28 mouse cellular contexts compared by ENCODE assay signal in the genomic region with DNA sequence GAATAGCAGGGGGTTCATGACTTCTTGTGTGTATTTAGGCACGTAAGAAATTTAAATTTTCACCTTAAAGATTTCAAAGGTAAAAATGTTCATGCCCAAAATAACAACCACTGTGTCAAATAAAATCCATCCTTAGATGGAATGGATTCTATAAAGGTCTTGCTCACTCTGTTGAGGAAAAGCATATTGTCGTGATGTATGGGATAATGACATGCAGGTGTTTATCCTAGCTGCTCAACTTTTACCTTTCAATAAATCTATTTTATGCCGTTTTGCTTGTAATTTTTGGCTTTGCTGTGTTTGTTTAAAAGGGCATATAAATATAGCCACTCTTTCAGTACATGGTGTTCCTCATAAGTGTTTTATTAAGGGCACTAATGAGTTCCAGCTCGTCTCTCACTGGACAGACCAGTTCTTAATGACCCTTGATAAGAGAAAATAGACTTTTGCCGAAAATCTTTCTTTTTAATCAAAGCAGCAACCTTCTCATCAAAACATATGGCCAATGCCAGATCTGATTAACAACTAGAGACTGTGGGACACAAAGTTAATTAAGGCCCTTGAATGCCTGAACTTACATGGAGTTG.
A peak's percentile ranks its signal among the peaks of the same experiment; 100 is the strongest.
DNase-seq lines count a peak whose midpoint lies in the region; ATAC-seq and TF ChIP-seq lines count a peak whose summit lies in the region.
"Had no signal": no experiment of that assay in that cellular context is flagged by ENCODE, and none has a peak within 500 bp of the region (broad histone marks: within the 10 kb centered on the region; RNA-seq: fewer than 3 reads in every experiment).

No protein-coding gene starts in this region.

- H3K4me1 ChIP-seq in kidney, adult 2 months (ENCODE audit: control insufficient read depth, insufficient read depth, low read length) = no peaks in the 10 kb centered on the region
- H3K4me1 ChIP-seq in limb, embryonic 11.5 days (ENCODE audit: control insufficient read depth, insufficient read depth, low read length) = no peaks in the 10 kb centered on the region; the same call in 1 of the 2 replicates
- peaks cover 16% of the 10 kb centered on the region for H3K4me1 ChIP-seq in limb, embryonic 10.5 days
- H3K4me1 ChIP-seq in limb, embryonic 12.5 days (replicated peaks) = no peaks in the 10 kb centered on the region; the same call in 1 of the 2 replicates
- H3K4me1 ChIP-seq: forebrain, embryonic 13.5 days; hindbrain, embryonic 12.5 days; lung, embryonic 15.5 days; midbrain, embryonic 12.5 days; neural tube, embryonic 12.5 days had no signal

- 27% methylated on average over 5 of the region's 5 CpGs for WGBS in kidney, adult 2 months
- 14% methylated on average over 5 of the region's 5 CpGs for WGBS in limb, embryonic 11.5 days
- 21% methylated on average over 5 of the region's 5 CpGs for WGBS in limb, embryonic 10.5 days
- 13% methylated on average over 5 of the region's 5 CpGs for WGBS in limb, embryonic 12.5 days

- no peaks in the 10 kb centered on the region for H3K9me3 ChIP-seq in limb, embryonic 11.5 days (ENCODE audit: control insufficient read depth, low read length)
- H3K9me3 ChIP-seq in limb, embryonic 10.5 days (replicated peaks) = no peaks in the 10 kb centered on the region
- no peaks in the 10 kb centered on the region for H3K9me3 ChIP-seq in limb, embryonic 12.5 days
- H3K9me3 ChIP-seq: forebrain, embryonic 13.5 days; hindbrain, embryonic 12.5 days; lung, embryonic 15.5 days; midbrain, embryonic 12.5 days; neural tube, embryonic 12.5 days had no signal

- no peak overlapping the region for H3K9ac ChIP-seq in limb, embryonic 11.5 days (ENCODE audit: low read length)
- H3K9ac ChIP-seq in limb, embryonic 12.5 days (replicated peaks) = no peak overlapping the region
- H3K9ac ChIP-seq: forebrain, embryonic 13.5 days; hindbrain, embryonic 12.5 days; lung, embryonic 15.5 days; midbrain, embryonic 12.5 days; neural tube, embryonic 12.5 days had no signal

- H3K4me2 ChIP-seq in limb, embryonic 11.5 days (ENCODE audit: low read depth, severe bottlenecking) = no peak overlapping the region
- no peak overlapping the region for H3K4me2 ChIP-seq in limb, embryonic 12.5 days
- H3K4me2 ChIP-seq: forebrain, embryonic 13.5 days; heart, embryonic 11.5 days; hindbrain, embryonic 12.5 days; lung, embryonic 15.5 days; midbrain, embryonic 12.5 days; neural tube, embryonic 12.5 days had no signal

- no peak for TF ChIP-seq CTCF in kidney, adult 2 months (conservative IDR thresholded peaks at IDR 0.05; ENCODE audit: insufficient read depth, insufficient read length, low read depth, low read length)

- H3K4me3 ChIP-seq in kidney, adult 2 months (ENCODE audit: insufficient read depth, low read depth, low read length) = no peak overlapping the region
- H3K4me3 ChIP-seq in limb, embryonic 11.5 days (ENCODE audit: low read depth, low read length) = no peak overlapping the region
- H3K4me3 ChIP-seq in limb, embryonic 10.5 days = no peak overlapping the region
- no peak overlapping the region for H3K4me3 ChIP-seq in limb, embryonic 12.5 days (replicated peaks)
- H3K4me3 ChIP-seq: forebrain, embryonic 13.5 days; hindbrain, embryonic 12.5 days; lung, embryonic 15.5 days; midbrain, embryonic 12.5 days; myocyte; neural tube, embryonic 12.5 days had no signal

- peak; percentile 41; the same call in 1 of the 2 replicates for ATAC-seq in limb, embryonic 11.5 days (ENCODE audit: insufficient number of reproducible peaks, low FRiP score, low TSS enrichment, low read depth)
- peak; percentile 62; the same call in 1 of the 2 replicates for ATAC-seq in limb, embryonic 12.5 days (ENCODE audit: insufficient number of reproducible peaks, insufficient read depth, low FRiP score, low TSS enrichment, low read depth)
- ATAC-seq: CD4-positive, CD25-positive, alpha-beta regulatory T cell, adult 4 months; forebrain, embryonic 13.5 days; hindbrain, postnatal 0 days; intestine, embryonic 16.5 days had no signal

- DNase-seq in kidney, adult 2 months = peak; percentile 31
- DNase-seq in kidney, adult 18-20 months = no peak
- no peak for DNase-seq in limb, embryonic 11.5 days (ENCODE audit: low spot score)
- DNase-seq in limb, embryonic 10.5 days (ENCODE audit: low spot score) = no peak
- DNase-seq in left cerebral cortex, postnatal 4 days = no peak
- DNase-seq in Muller cell, postnatal 12 days (ENCODE audit: inconsistent ontology term) = no peak
- DNase-seq: adrenal gland, adult 2 months; adrenal gland, postnatal 36 days; cerebellum, adult 2 months; cerebellum, postnatal 14 days; gastrocnemius, postnatal 25 days; heart, adult 11 months; heart, postnatal 36 days; layer of hippocampus, adult 9-11 months; right cerebral cortex, adult 18-20 months; spleen, adult 18-20 months; thymus, postnatal 14 days had no signal

- H3K27ac ChIP-seq in kidney, adult 2 months (ENCODE audit: insufficient read depth, low read depth, low read length) = no peak overlapping the region
- H3K27ac ChIP-seq in limb, embryonic 11.5 days (replicated peaks; ENCODE audit: low read depth, low read length) = no peak overlapping the region
- no peak overlapping the region for H3K27ac ChIP-seq in limb, embryonic 10.5 days
- no peak overlapping the region for H3K27ac ChIP-seq in limb, embryonic 12.5 days
- H3K27ac ChIP-seq: forebrain, embryonic 13.5 days; hindbrain, embryonic 12.5 days; hindbrain, postnatal 0 days; lung, embryonic 15.5 days; midbrain, embryonic 12.5 days; neural tube, embryonic 12.5 days had no signal

- H3K36me3 ChIP-seq in kidney, adult 2 months (ENCODE audit: control insufficient read depth, insufficient read depth, low read length) = no peaks in the 10 kb centered on the region
- no peaks in the 10 kb centered on the region for H3K36me3 ChIP-seq in limb, embryonic 11.5 days (ENCODE audit: control insufficient read depth, insufficient read depth, low read length)
- H3K36me3 ChIP-seq in limb, embryonic 10.5 days = no peaks in the 10 kb centered on the region
- no peaks in the 10 kb centered on the region for H3K36me3 ChIP-seq in limb, embryonic 12.5 days
- H3K36me3 ChIP-seq: hindbrain, embryonic 12.5 days; lung, embryonic 15.5 days; midbrain, embryonic 12.5 days; neural tube, embryonic 12.5 days had no signal

- H3K27me3 ChIP-seq in kidney, adult 2 months (replicated peaks; ENCODE audit: control insufficient read depth, insufficient read depth, low read length) = no peaks in the 10 kb centered on the region
- H3K27me3 ChIP-seq in limb, embryonic 11.5 days (ENCODE audit: control insufficient read depth, insufficient read depth, low read length) = no peaks in the 10 kb centered on the region
- no peaks in the 10 kb centered on the region for H3K27me3 ChIP-seq in limb, embryonic 10.5 days (ENCODE audit: low read depth, poor library complexity, severe bottlenecking)
- H3K27me3 ChIP-seq in limb, embryonic 12.5 days = no peaks in the 10 kb centered on the region
- H3K27me3 ChIP-seq: forebrain, embryonic 13.5 days; hindbrain, embryonic 12.5 days; lung, embryonic 15.5 days; midbrain, embryonic 12.5 days; neural tube, embryonic 12.5 days had no signal

- intact Hi-C loops in left cerebral cortex, postnatal 4 days (cut with DNase I) = no loop called here

- no peak for TF ChIP-seq POLR2A in kidney, adult 2 months (IDR thresholded peaks at IDR 0.05; ENCODE audit: low read depth, low read length)
